Mouse (Mus musculus) lung, adult 2 months (tissue): ENCODE measurements around the gene Atp8a1.

Experiments used
- CTCF ChIP-seq: fragments of 200-500 bp; IDR thresholded peaks from 2 replicates; pipeline ENCODE4 v1.5.1; 2011; ENCODE audit warnings: mild to moderate bottlenecking, low read length, control low read depth; ENCODE audit not compliant: insufficient read depth
- POLR2A ChIP-seq: fragments of 200-500 bp; IDR thresholded peaks from 2 replicates; pipeline ENCODE4 v1.6.1; 2011; ENCODE audit warnings: low read depth, mild to moderate bottlenecking, control low read depth, low read length, borderline replicate concordance; ENCODE audit errors: extremely low read depth

DNA sequence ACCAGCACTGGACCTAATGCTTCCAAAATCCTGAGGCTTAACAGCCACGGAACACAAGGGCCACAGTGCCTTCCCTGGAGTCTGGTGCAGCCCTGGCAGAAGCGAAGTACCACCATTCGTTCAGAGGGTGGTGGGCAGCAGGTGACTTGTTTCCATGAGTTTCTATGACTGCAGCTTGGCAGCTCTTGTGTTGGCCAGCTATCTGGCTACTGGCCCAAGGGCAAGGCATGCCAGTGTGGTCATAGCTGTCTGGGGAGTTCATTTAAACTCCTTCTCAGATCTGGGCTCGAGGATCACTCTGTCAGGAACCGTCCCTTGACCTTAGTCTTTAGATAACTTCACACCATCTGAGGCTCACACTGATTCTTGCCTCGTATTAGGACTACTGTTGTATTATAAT is 89.1 kb downstream of the Atp8a1 start:
- no peak for TF ChIP-seq CTCF
- no peak for TF ChIP-seq POLR2A
